Mouse (Mus musculus) embryo, embryonic 10 days (tissue): ENCODE results near the gene Macrod1.

Experiments
- DNase-seq: peaks from one replicate; pipeline ENCODE4 v3.0.0-alpha.2; 2015; ENCODE audit warnings: low spot score

The Macrod1 gene

DNA sequence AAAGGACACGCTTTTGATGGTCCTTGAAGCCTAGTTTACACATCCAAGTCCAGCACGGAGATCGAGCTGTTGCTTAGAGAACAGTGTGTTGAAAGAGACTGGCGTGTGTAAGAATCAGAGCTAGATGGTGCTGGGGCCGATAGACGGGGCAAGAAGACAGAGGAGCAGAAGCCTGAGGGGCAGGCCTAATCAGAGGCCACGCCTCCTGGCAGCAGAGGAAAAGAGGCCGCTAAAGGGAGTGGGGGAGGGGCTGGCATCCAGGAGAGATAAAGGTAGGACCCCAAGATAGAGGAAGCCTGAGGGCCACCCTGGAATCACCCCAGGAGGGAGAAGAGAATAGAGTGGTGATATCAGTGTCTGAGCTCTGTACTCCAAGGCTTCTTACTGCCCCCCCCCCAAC, 114.8 kb downstream of the Macrod1 start:
- no peak for DNase-seq

DNA sequence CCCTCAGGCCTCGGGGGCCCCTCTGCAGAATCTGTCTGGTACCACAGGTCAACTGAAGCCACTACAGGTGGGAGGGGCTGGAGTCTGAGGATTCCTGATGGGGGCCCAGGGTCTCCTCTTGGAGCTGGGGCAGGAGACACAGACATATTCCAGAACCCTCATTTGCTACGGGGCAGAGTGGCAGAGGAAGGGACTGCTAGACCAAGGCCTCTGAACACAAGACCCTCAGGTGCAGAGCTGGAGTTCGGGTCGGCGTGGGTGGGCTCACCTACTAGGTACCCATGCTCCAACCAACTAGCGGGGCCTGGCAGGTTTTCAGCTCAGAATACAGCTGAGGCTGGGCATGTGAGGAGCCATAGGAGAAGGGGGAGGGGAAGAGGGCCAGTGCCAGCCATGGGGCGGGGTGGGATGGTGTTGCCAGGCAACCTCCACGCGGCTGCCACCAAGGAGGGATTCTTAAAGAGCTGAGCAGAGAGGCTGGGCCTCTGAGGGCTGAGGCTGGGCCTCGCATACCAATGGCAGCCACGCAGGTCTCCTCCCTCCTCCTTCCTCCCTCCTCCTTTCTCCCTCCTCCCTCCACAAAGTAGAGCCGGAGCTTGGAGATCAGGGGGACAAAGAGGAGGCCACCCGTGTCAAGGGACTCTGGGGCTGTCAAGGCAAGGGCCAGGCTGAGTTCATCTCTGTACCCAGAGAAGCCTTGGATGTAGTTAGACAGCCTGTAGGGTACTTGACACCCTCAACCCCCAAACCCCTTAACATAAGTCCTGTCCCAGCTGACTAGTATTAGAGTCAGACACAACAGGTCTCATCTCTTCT, 115.6 kb downstream of the Macrod1 start:
- peak; percentile 86 for DNase-seq

DNA sequence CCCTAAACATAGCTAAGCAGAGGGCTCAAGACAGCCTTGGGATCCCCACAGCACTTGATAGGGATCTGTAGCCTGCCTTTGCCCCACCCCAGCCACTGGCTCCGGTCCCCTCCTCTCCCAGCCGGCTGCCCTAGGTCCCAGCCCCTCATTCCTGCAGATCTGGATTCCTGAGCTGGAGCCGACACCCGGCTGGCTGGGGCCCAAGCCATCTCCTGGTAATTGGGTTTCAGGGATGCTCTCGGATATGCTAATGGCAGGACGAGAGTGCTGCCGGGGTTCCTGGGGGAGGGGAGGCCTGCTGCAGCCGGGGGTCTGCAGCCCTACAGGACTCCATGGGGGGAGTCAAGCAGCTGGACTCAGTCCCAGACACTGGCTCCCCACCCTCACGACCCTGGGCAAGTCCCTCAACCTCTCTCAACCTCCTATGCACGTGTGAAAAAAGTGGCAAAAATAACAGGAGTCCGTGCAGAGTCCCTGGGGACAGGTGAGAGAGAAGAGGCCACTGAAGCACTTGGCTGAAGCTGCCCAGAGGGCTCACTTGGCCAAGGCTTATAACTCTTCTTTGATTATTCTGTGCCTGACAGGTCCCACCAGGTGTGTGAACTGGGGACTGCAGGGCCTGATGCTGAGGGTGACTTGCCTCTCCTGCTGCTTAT, 119.6 kb downstream of the Macrod1 start:
- DNase-seq: no peak

DNA sequence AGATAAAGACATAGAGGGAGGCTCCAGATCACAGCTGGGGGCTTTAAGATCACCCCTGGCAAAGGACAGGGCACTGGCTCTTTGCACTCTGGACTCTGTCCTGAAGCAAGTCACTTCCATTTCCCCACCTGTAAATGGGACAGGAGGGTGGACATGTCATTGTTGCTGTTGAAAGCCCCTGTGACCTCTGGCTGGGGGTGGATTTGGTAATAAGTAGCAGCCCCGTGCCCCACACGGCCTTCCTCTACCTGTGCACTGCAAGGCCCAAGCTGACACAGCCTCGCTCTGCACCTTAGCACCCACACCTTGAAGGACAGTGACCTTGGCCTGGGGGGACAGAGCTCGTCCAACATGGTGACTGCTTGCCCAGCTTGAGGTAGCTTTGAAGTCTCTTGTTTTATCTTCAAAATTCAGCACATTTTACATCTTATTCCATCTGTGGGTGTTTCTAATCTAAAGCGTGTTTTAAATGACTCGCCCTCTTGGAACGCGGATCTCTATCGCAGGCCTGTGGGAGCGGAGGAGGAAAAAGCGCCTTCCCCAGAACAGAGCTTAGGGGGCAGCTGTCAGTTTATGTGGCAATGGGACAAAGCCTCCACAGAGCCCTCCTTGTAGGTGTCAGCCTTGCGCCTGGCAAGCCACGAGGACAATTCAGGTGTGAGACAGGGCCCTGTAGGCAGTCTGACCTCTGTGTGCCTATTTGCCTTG, 121.3 kb downstream of the Macrod1 start:
- DNase-seq: no peak

DNA sequence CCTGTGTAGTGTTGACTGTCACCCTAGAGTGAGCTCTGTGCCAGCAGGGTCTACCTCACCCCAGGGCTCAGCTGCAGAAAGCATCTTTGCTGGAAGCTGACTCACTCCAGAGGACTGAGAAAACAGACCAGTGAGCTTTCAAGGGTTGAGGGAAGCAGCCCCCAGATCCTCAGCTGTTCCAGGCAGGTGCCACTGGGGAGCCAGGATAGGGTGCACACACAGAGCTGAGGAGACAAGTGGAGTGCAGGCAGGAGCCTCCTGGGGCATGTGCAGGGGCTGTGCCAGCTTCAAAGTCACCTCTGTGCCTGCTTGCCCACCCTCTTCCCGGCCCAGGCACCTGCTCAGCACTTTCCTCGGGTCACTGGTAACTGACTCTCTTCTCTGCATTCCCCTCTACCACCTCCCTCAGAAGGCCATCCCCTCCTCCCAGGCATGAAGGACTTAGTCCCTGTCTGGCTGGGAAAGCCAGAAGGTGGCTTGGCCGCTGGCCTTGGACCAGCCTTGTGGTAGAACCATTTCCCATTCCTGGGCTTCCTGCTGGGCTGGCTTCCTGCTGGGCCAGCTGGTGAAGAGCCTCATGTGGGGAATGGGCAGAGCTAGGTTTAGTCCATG, 122.3 kb downstream of the Macrod1 start:
- no peak for DNase-seq

DNA sequence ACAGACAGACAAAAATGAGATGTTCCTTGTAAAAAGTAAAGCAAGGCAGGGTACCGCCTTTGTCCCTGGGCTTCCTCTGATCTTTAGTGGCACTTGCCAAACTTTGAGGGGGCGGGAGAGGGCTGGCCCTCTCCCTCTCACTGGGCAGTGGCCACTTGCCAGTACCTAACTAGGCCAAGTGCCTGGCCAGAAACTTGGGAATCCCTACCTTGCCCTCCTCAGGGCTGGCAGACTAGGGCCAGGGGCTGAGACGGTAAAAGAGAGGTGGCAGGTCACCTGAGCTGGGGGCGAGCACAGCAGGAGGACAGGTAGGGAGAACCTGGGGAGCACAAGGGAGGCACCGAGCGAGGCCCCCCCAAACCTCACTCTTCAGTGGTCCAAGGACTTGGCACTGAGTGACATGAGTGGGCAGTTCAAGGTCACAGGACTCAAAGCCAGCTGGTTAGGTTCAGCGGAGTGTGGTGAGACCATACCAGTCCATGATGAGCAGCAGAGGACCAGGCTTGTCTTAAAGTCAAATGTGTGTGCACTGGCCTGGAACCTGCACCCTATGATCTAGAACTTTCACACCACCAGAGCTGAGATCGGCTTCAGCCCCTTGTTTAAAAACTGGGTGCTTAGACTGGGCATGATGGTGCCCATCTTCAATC, 124.3 kb downstream of the Macrod1 start:
- DNase-seq: no peak

GRCm38 (mm10) chr19:7181496-7181895, 124.9 kb downstream of the Macrod1 start:
- no peak for DNase-seq

- no peak for DNase-seq
These were observed 125.8 kb downstream of the Macrod1 start for GRCm38 (mm10) chr19:7182273-7182949.

DNA sequence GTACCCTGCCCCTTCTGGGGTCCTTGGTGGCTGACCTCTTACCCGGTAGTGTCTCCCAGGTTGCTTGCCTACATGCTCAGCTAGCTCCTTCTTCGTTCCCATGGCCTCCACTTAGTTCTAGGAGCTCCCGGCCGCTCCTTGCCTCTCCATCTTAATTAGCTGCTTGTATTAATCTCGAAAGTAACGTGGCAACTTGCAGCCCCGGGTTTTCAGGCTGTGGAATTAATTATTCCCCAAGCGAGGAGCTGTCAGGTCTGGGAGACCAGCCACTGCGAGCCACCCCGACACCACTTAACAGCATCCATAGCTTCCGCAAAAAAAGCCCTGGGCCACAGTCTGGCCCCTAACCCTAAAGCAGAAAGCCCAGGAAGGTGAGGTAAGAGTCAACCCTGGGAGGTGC, 126.8 kb downstream of the Macrod1 start:
- DNase-seq: no peak

GRCm38 (mm10) chr19:7185059-7185458, 128.4 kb downstream of the Macrod1 start:
- DNase-seq: no peak

DNA sequence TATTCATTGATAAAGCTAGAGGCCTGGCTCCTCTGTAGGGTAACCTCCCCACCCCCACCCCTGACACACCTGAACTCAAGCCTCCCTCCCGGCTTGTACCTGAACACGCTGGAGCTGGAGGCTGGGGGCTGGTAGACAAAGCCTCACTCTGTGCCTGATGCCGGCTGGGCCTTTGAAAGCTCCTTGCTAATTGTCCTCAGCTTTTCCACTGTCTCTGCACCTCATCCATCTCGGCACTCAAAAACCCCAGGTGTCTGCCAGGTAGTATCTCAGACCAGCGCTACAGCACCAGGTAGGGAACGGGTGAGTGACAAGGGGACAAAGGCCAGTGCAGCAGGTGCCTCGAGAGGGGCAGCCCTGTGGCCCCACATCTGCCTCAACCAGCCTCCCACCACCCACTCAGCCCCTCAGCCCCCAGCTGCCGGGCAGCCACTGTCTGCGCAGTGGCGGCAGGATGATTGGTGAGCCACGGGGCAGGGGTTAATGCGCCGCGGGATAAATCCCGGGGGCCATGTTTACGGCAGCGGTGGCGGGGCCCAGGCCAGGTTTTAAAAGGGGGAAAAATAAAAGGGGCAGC, 129.2 kb downstream of the Macrod1 start:
- DNase-seq: peak; percentile 74

DNA sequence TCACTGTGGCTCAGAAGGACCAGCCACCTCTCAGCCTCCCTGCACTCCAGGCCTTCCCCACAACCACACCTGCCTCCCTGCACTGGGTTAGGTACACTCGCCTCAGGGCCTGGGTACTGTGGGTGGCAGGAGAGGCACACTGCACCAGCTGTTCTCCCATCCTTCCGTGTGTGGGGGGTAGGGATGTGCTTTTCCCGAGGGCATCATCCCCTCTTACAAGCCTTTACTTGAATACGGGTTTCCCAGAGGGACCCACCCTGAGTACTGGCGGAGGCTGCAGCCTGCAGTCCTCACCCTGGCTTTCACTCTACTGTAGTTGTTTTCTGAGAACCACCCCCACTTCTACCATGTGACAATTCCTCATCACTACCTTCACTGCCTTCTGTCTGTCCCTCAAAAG, 130.5 kb downstream of the Macrod1 start:
- DNase-seq: no peak

GRCm38 (mm10) chr19:7189026-7189425, 132.4 kb downstream of the Macrod1 start:
- no peak for DNase-seq

DNA sequence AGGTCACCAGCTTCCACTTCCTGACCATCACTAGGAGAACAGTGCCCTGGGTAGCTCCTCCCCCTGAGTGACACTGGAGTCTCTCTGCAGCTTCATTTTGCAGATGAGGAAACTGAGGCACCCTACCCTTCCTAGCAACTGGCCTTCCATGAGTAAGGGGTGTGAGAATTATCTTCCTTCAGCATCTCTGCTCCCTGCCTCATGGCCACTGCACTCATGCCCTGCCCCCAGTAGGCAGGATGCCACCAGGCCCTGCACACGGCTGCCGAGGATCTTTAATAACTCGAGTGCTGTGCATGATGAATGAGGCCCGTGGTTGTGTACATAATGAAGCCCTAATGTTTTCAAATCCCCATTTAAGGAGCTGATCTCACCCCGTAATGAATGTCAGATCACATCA, 134.4 kb downstream of the Macrod1 start:
- no peak for DNase-seq

DNA sequence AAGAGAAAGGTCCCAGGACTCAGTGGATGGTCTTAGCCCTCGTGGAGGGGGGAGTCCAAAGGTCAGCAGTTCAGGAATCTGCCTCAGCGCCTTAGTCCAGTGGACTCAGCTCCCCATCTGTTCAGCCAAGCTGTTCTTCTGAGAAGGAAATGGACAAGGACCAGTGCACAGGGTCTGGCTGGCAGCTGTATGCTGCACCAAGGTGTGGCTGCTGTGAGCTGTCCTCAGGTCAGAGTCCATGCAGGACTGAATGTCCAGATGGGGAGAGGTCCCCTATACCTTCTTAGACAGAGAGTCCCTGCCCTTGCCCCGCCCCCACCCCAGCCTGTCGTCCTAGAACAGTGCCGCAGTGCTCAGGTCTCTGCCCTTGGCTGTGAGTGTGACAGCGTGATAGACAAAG, 135.0 kb downstream of the Macrod1 start:
- DNase-seq: no peak

DNA sequence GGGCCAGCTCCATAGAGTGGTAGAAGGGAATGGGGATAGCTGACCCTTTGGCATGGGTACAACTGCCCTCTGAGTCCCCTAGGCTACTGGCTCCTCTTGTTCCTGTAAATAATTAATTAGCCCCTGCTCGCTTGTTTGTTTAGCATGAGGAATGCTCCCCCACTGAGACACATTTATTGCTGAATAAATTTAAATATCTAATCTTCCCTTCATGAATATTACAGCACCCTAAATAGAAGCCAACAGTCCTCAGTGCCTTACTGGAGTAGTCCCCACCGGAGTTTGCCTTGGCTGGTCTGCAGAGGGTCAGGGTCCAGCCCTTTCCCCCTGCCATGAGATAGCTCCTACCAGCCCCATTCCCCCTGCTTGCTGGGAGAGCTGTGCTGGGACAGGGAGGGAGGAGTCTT, 136.0 kb downstream of the Macrod1 start:
- no peak for DNase-seq

GRCm38 (mm10) chr19:7195900-7196728, 139.5 kb downstream of the Macrod1 start:
- DNase-seq: peak; percentile 73

- DNase-seq: peak; percentile 75
These were observed 140.2 kb downstream of the Macrod1 start for GRCm38 (mm10) chr19:7196741-7197270.

- no peak for DNase-seq
These were observed 140.8 kb downstream of the Macrod1 start for GRCm38 (mm10) chr19:7197445-7197844.

DNA sequence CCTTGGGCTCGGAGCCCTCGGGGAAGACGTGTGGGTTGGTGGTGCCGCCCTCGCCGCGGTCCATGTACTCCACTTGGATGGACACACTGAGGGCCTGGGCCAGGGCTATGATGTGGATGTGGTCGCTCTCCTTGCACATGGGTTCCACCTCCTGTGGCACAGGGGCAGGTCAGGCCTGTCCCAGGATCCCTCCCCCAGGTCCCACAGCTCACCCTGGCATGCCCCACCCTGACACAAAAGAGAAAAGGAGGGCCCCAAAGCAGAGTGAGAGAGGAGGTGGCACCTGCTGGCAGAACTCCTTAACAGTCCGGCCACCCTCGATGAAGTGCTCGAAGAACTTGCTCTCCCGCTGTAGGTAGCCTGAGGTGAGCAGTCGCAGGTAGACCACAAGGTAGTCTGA, 142.5 kb downstream of the Macrod1 start:
- no peak for DNase-seq
